Mouse (Mus musculus) lung, adult 2 months (tissue): ENCODE measurements around the gene Ssu72. TPM values are rescaled to one million over a fixed set of nuclear protein-coding genes. Genes with fewer than 3 reads are reported as not detected.

ENCODE experiments used
- DNase-seq: peaks from one replicate; pipeline ENCODE4 v3.0.0; 2022
- H3K4me1 ChIP-seq: fragments of 200-500 bp; 2 replicates; pipeline ENCODE4 v1.6.1; 2011; ENCODE audit warnings: low read length; ENCODE audit not compliant: control insufficient read depth, insufficient read depth
- H3K4me3 ChIP-seq: fragments of 200-500 bp; replicated peaks from 2 replicates; pipeline ENCODE3; 2011; ENCODE audit warnings: low read depth, mild to moderate bottlenecking, control low read depth, low read length; ENCODE audit errors: extremely low read depth
- CTCF ChIP-seq: fragments of 200-500 bp; IDR thresholded peaks from 2 replicates; pipeline ENCODE4 v1.5.1; 2011; ENCODE audit warnings: mild to moderate bottlenecking, low read length, control low read depth; ENCODE audit not compliant: insufficient read depth
- POLR2A ChIP-seq: fragments of 200-500 bp; IDR thresholded peaks from 2 replicates; pipeline ENCODE4 v1.6.1; 2011; ENCODE audit warnings: low read depth, mild to moderate bottlenecking, control low read depth, low read length, borderline replicate concordance; ENCODE audit errors: extremely low read depth
- WGBS: fragments of 180-500 bp; shearing (Covaris S2); methylation state at CpG from one replicate; pipeline ENCODE4 v1.1.7; 2018; 5-methylcytosine and 5-hydroxymethylcytosine counted together
- polyA plus RNA-seq: library from polyadenylated mRNA; depleted of rRNA; stranded (reverse); fragments of >200 nt; gene quantifications from 2 replicates; pipeline ENCODE4 v1.2.3, GENCODE M21; 2012

The Ssu72 gene
- polyA plus RNA-seq, 1 experiment, result 103 TPM

- DNase-seq, result no peak
- Histone ChIP-seq H3K4me1 (no peaks in the 10 kb centered on the region), H3K4me3 (no peak overlapping the region)
- TF ChIP-seq CTCF (no peak), POLR2A (no peak)
- 95% methylated on average over 8 of the region's 8 CpGs for WGBS
Measured at GRCm38 (mm10) chr4:155744474-155744873, 39.9 kb downstream of the Ssu72 start.

- no peaks in the 10 kb centered on the region for H3K4me1 ChIP-seq
- no peak for DNase-seq
- H3K4me3 ChIP-seq, result no peak overlapping the region
- WGBS, result 90% methylated on average over 5 of the region's 5 CpGs
- TF ChIP-seq CTCF (no peak), POLR2A (no peak)
Measured at GRCm38 (mm10) chr4:155745136-155745535, 40.5 kb downstream of the Ssu72 start.

GRCm38 (mm10) chr4:155746036-155746548 is 41.5 kb downstream of the Ssu72 start:
- DNase-seq, result no peak
- TF ChIP-seq POLR2A (no peak), CTCF (no peak)
- H3K4me3 ChIP-seq, result no peak overlapping the region
- 80% methylated on average over 8 of the region's 8 CpGs for WGBS
- no peaks in the 10 kb centered on the region for H3K4me1 ChIP-seq

- Histone ChIP-seq H3K4me1 (no peaks in the 10 kb centered on the region), H3K4me3 (no peak overlapping the region)
- 90% methylated on average over 17 of the region's 17 CpGs for WGBS
- TF ChIP-seq POLR2A (no peak), CTCF (no peak)
- DNase-seq, result no peak
Measured at GRCm38 (mm10) chr4:155746575-155747490, 42.2 kb downstream of the Ssu72 start.

- DNase-seq, result no peak
- TF ChIP-seq POLR2A, result no peak
- no peak for TF ChIP-seq CTCF
- 88% methylated on average over 12 of the region's 12 CpGs for WGBS
- peaks cover 9% of the 10 kb centered on the region for H3K4me1 ChIP-seq
- no peak overlapping the region for H3K4me3 ChIP-seq
Measured at GRCm38 (mm10) chr4:155757011-155757410, 52.4 kb downstream of the Ssu72 start.

- no peak for TF ChIP-seq CTCF
- no peak for TF ChIP-seq POLR2A
Measured at GRCm38 (mm10) chr4:155759862-155760612, 55.4 kb downstream of the Ssu72 start.

GRCm38 (mm10) chr4:155760613-155761355 is 56.2 kb downstream of the Ssu72 start, which contains the start of gene Atad3a:
Gene Atad3a, minus strand, starts transcription at chr4:155761093.
- peak; percentile 97 for DNase-seq
- TF ChIP-seq CTCF (no peak), POLR2A (peak; percentile 72; the same call in 1 of the 2 replicates)
- Histone ChIP-seq H3K4me1 (peaks cover 9% of the 10 kb centered on the region), H3K4me3 (peak within 1 kb of the TSS; percentile 84)
- under 1% methylated on average over 68 of the region's 68 CpGs for WGBS

More at GRCm38 (mm10) chr4:155759862-155760612, 55.4 kb downstream of the Ssu72 start:
- Histone ChIP-seq H3K4me1 (peaks cover 9% of the 10 kb centered on the region), H3K4me3 (peak overlapping the region; percentile 84)
- 3% methylated on average over 10 of the region's 10 CpGs for WGBS
- DNase-seq, result no peak

GRCm38 (mm10) chr4:155761356-155762099 is 56.9 kb downstream of the Ssu72 start:
- Histone ChIP-seq H3K4me1 (peaks cover 9% of the 10 kb centered on the region), H3K4me3 (peak overlapping the region; percentile 84)
- DNase-seq, result no peak
- TF ChIP-seq POLR2A (no peak), CTCF (no peak)
- WGBS, result 2% methylated on average over 28 of the region's 28 CpGs

- DNase-seq, result no peak
- Histone ChIP-seq H3K4me3 (no peak overlapping the region), H3K4me1 (peaks cover 9% of the 10 kb centered on the region)
- 68% methylated on average over 3 of the region's 3 CpGs for WGBS
- TF ChIP-seq CTCF (no peak), POLR2A (no peak)
Measured at GRCm38 (mm10) chr4:155762357-155762756, 57.8 kb downstream of the Ssu72 start.
